Mouse (Mus musculus) right cerebral cortex, postnatal 25 days (tissue): ENCODE results near the gene Npc2.

Source experiments
- DNase-seq: peaks from one replicate; pipeline ENCODE4 v3.0.0; 2022

The Npc2 gene

GRCm38 (mm10) chr12:84718462-84719244 lies 54.3 kb downstream of the Npc2 start:
- DNase-seq = no peak

DNA sequence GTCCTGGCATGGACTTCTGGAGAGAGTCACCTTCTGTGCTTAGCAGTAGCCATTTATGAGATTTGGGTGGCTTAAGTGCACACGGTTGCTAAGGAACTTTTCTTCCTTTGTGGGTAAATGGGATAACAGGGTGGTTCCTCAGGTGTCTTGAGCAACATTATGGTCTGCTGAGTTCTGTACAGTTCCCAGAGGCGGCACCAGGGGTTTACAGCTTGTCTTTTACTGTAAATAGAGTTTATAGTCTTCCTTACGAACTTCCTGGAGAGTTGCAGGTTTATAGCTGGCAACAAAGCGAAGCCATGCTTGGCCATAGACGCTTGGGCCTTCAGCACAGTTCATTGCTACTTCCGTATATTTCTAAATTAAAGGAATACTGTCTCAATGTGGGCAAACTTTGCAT lies 58.4 kb downstream of the Npc2 start:
- DNase-seq = no peak

- no peak for DNase-seq
These were observed 63.0 kb downstream of the Npc2 start for GRCm38 (mm10) chr12:84709842-84710439.

DNA sequence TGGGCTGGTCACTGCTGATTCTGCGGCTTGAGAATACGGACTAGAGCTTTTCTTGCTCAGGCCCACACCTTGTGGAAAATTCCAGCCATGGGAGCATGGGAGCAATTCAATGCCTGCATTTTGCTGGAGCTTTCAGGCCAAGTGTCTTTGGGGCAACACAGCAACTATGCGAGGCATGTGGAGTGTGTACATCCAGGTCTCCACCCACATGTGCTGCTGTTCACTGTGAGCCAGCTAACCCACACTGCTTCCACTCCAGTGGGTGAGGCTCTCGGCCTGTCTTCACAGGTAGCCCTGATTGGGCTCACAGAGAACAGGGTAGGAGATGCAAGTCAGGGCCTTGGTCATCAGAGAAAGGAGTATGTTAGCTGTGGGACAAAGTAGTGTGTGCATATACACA lies 65.1 kb downstream of the Npc2 start:
- no peak for DNase-seq

- DNase-seq = no peak
These were observed 66.1 kb downstream of the Npc2 start for GRCm38 (mm10) chr12:84706886-84707285.
